Mouse (Mus musculus) heart, embryonic 11.5 days (tissue): ENCODE results near the gene Erbb4. TPM values are rescaled to one million over a fixed set of nuclear protein-coding genes. Genes with fewer than 3 reads are reported as not detected.

ENCODE experiments used
- ATAC-seq: fragments of 200-750 bp; cut with Nextera tagmentation; replicated peaks from 2 replicates; pipeline ENCODE4 v1.8.0; 2017; ENCODE audit warnings: moderate library complexity; ENCODE audit not compliant: insufficient number of reproducible peaks, low FRiP score, low TSS enrichment
- H3K27ac ChIP-seq: fragments of 300-500 bp; sonication (generic); 2 replicates; pipeline ENCODE4 v1.5.1; 2014; ENCODE audit warnings: mild to moderate bottlenecking, low read depth, low read length
- H3K27me3 ChIP-seq: fragments of 300-500 bp; sonication (generic); 2 replicates; pipeline ENCODE4 v1.6.1; 2014; ENCODE audit warnings: mild to moderate bottlenecking, low read length, mixed read lengths; ENCODE audit not compliant: control insufficient read depth, insufficient read depth
- H3K36me3 ChIP-seq: fragments of 300-500 bp; sonication (generic); 2 replicates; pipeline ENCODE4 v1.6.1; 2014; ENCODE audit warnings: mild to moderate bottlenecking, low read length, moderate library complexity, mixed read lengths; ENCODE audit not compliant: control insufficient read depth, insufficient read depth
- H3K4me1 ChIP-seq: fragments of 300-500 bp; sonication (generic); 2 replicates; pipeline ENCODE4 v1.6.1; 2014; ENCODE audit warnings: low read length; ENCODE audit not compliant: control insufficient read depth, insufficient read depth
- H3K4me2 ChIP-seq: fragments of 300-500 bp; sonication (generic); 2 replicates; pipeline ENCODE4 v1.6.1; 2014; ENCODE audit warnings: mild to moderate bottlenecking, moderate library complexity
- H3K4me3 ChIP-seq: fragments of 300-500 bp; sonication (generic); 2 replicates; pipeline ENCODE4 v1.5.1; 2014; ENCODE audit warnings: low read depth, low read length
- H3K9ac ChIP-seq: fragments of 300-500 bp; sonication (generic); 2 replicates; pipeline ENCODE4 v1.6.1; 2014; ENCODE audit warnings: mild to moderate bottlenecking, low read depth, low read length, moderate library complexity
- H3K9me3 ChIP-seq: fragments of 300-500 bp; sonication (generic); replicated peaks from 2 replicates; pipeline ENCODE4 v1.6.1; 2016; ENCODE audit warnings: low read length; ENCODE audit not compliant: control insufficient read depth
- WGBS: fragments of 180-500 bp; shearing (Covaris S2); extraction: QIAGEN DNeasy Blood & Tissue Kit; methylation state at CpG from one replicate; pipeline ENCODE4 v1.1.7; 2014; ENCODE audit not compliant: insufficient replicate concordance; 5-methylcytosine and 5-hydroxymethylcytosine counted together
- polyA plus RNA-seq: library from polyadenylated mRNA; unstranded; fragments of >200 nt; fragmentation: Nextera tagmentation; extraction: Ambion mirVana; gene quantifications from 2 replicates; pipeline ENCODE4 v1.2.1, GENCODE M21; 2014

Erbb4 gene
- polyA plus RNA-seq, 1 experiment from 2014 or later, result 14.8 TPM

DNA sequence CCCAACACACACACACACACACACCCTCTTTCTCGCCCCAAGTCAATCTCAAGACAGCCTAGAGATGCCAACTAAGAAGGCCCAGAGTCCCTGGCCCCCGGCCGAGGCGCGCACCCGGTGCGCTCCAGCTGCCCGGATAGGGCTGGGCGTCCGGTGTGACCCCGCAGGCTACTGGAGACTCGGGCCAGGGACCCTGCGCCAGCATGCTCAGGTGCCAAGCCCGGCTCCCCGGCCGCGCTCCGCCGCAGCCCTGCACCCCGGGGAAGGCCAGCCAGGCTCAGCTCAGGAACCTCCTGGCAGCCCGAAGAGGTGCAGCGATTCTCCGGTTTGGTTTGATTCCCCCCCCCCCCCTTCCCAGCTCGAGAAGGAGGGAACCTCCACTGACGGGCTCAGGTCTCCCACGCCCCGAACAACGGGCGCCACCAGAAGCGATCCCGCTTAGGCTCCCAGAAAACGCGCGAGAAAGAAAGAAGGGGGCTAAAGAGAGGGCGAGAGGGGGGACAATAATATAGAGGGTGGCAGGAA lies 860 bp downstream of the Erbb4 start:
- H3K36me3 ChIP-seq, result no peaks in the 10 kb centered on the region
- ATAC-seq, result peak; percentile 50
- H3K27me3 ChIP-seq, result no peaks in the 10 kb centered on the region
- H3K4me2 ChIP-seq, result peak overlapping the region; percentile 73
- H3K9ac ChIP-seq, result peak overlapping the region; percentile 90
- peak overlapping the region; percentile 97 for H3K27ac ChIP-seq
- H3K4me3 ChIP-seq, result peak overlapping the region; percentile 86
- H3K4me1 ChIP-seq, result peaks cover 2% of the 10 kb centered on the region; the same call in 1 of the 2 replicates
- H3K9me3 ChIP-seq, result no peaks in the 10 kb centered on the region
- WGBS, result 1% methylated on average over 35 of the region's 35 CpGs

DNA sequence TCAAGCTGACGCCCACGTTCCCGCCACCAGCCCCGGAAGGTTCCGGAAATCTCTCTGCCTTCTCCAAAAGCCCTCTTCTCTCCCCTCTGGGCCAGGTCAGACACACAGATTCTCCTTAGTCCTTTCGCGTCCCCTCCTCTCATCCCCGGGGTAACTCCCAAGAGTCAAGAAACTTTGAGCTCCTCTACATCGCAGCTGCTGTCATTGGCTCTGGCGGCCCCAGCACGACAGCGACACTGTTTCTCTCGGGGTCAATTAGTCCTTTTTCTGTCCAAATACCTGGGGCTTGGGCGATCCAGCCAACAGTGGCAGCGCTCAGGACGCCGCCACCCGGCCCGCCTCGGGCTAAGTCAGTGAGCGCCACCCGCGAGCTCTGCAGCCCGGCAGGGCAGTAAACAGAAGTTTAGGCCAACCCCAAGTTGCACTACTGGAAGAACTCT lies 1.5 kb downstream of the Erbb4 start:
- 0 out of 2 replicates have a peak, but pooled peaks have one; percentile 16 for ATAC-seq
- peak overlapping the region; percentile 73 for H3K4me2 ChIP-seq
- no peaks in the 10 kb centered on the region for H3K9me3 ChIP-seq
- under 1% methylated on average over 24 of the region's 24 CpGs for WGBS
- H3K4me1 ChIP-seq, result peaks cover 2% of the 10 kb centered on the region; the same call in 1 of the 2 replicates
- H3K36me3 ChIP-seq, result no peaks in the 10 kb centered on the region
- peak overlapping the region; percentile 86 for H3K4me3 ChIP-seq
- H3K9ac ChIP-seq, result peak overlapping the region; percentile 90
- no peaks in the 10 kb centered on the region for H3K27me3 ChIP-seq
- peak overlapping the region; percentile 97 for H3K27ac ChIP-seq

DNA sequence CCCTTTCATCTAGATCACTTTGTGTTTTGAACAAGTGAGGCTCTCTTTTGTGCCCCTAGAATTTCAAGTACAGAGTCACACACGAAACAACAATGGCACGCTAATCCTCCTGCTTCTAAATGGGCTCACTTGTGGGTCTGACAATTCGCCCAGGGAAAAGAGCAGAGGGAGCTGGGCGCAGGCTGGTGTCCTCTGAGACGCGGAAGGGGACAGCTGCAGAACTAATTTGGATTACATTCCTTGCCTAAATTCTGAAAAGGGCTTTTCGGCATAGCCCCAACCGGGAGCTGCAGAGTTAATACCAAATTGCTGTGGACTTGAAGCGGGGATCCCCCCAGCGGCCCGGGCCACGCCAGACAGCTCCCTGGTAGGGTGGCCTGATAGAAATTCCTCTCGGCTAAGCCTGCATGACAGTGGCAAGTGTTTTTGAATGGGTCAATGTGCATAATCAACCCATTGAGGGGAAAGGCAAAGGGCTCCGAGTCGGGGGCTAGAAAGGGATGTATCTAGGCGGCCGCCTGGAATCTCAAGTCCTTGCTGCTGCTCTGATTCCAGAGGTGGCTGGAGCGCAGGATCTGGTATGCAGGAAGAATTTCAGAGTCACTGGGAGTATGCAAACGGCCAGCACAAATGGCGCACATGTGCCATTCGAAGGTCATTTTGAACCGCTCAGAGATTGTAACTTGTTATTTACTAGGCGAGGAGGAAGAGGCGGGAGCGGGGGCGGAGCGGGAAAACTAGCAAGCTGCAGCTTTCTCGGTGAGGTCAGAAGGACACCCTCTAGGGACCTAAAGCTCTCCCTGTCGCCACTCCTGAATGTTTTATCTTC lies 2.2 kb downstream of the Erbb4 start:
- Histone ChIP-seq H3K4me2 (peak overlapping the region; percentile 73), H3K9ac (peak overlapping the region; percentile 90), H3K27me3 (no peaks in the 10 kb centered on the region), H3K4me1 (peaks cover 2% of the 10 kb centered on the region; the same call in 1 of the 2 replicates), H3K9me3 (no peaks in the 10 kb centered on the region), H3K27ac (peak overlapping the region; percentile 97), H3K4me3 (peak overlapping the region; percentile 86), H3K36me3 (no peaks in the 10 kb centered on the region)
- peak; percentile 47 for ATAC-seq
- WGBS, result under 1% methylated on average over 29 of the region's 29 CpGs

DNA sequence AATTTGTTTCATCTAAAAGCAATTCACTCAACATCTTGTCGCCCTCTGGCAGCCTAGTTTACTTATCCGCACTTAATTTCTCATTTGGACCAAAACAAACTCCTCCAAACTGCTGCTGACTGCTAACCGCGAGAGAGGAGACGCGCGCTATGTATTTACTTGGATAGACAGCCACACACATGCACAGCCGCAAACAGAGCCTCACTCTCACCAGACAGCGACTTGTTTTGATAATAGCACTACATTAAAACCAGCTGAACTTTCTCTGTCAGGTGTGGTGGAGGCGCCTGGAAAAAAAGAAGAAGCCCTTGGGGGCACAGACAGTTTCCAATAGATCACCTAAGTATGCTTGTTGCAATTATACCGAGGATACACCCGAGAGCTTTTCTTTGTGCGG lies 2.8 kb downstream of the Erbb4 start:
- no peaks in the 10 kb centered on the region for H3K27me3 ChIP-seq
- peak overlapping the region; percentile 90 for H3K9ac ChIP-seq
- H3K27ac ChIP-seq, result peak overlapping the region; percentile 97
- peaks cover 2% of the 10 kb centered on the region; the same call in 1 of the 2 replicates for H3K4me1 ChIP-seq
- peak overlapping the region; percentile 73 for H3K4me2 ChIP-seq
- H3K36me3 ChIP-seq, result no peaks in the 10 kb centered on the region
- WGBS, result 2% methylated on average over 13 of the region's 13 CpGs
- no peaks in the 10 kb centered on the region for H3K9me3 ChIP-seq
- no peak for ATAC-seq
- peak overlapping the region; percentile 86 for H3K4me3 ChIP-seq

DNA sequence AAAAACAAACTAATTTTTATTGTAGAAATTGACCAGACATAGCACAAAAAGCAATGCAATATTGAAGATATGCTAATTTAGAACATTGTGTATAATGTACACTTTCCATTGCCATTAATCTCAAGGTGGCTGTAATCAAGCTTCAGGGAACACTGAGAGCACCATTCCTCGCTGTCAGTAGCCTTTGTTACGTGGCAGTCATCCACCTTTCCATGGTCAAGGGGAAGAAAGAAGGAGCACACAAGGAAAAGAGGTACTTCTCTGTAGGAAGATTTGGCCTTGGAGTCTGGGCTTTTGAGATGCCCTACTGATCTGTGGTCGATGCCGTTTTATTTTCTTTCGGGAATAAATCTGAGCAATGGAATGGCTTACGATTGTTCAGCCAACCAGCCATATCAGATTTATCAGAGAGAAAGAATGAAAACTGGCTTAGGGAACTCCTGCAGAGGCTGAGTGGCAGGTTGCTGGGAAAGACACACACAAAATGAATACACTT lies 4.6 kb downstream of the Erbb4 start:
- Histone ChIP-seq H3K27ac (no peak overlapping the region), H3K4me1 (peaks cover 2% of the 10 kb centered on the region; the same call in 1 of the 2 replicates), H3K27me3 (no peaks in the 10 kb centered on the region), H3K9me3 (no peaks in the 10 kb centered on the region), H3K9ac (0 out of 2 replicates have a peak overlapping the region, but pooled peaks have one; percentile 3), H3K36me3 (no peaks in the 10 kb centered on the region), H3K4me2 (peak overlapping the region; percentile 37), H3K4me3 (no peak overlapping the region)
- WGBS, result 56% methylated on average over 6 of the region's 6 CpGs
- ATAC-seq, result no peak

DNA sequence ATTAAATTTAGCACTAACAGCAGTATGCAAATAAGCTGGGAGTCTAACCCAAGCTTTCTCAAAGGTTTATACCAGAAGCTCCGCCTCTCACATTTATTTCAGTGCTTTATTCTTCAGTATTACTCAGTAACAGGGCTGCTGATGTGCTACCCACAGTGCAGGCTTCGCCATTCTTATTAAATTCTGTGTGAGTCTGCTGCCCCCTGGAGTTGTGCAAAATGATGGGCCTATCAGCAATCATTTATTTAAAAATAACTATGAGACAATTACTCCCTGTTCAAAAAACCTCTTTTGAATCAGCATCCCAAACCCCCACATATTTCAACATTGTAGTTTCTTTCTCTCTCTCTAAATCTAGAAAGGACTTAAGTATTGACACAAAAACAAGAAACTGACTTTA lies 6.2 kb downstream of the Erbb4 start:
- no peak overlapping the region for H3K9ac ChIP-seq
- H3K27me3 ChIP-seq, result no peaks in the 10 kb centered on the region
- H3K9me3 ChIP-seq, result no peaks in the 10 kb centered on the region
- no peak for ATAC-seq
- H3K4me3 ChIP-seq, result no peak overlapping the region
- no peak overlapping the region for H3K4me2 ChIP-seq
- peaks cover 2% of the 10 kb centered on the region; the same call in 1 of the 2 replicates for H3K4me1 ChIP-seq
- no peak overlapping the region for H3K27ac ChIP-seq
- 82% methylated on average over 2 of the region's 2 CpGs for WGBS
- no peaks in the 10 kb centered on the region for H3K36me3 ChIP-seq

DNA sequence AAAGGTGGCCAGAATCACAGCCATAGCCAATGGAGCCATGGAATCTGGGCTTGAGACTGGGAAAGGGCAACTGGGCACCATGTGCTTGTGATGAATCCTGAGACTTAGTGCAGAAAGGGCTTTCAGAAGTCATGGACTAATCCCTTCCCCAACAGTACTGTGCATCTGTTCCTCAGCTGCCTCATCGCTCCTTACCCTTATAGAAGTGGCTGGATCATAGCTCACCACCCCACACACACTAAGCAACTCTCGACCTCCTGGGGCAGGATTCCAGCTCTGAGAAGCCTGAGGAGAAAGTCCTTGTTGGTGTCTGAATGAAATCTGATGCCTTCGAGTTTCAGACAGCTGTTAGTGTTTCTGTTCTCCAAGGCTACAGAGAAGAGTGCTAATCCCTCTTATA lies 14.8 kb downstream of the Erbb4 start:
- 39% methylated on average over 3 of the region's 3 CpGs for WGBS
- H3K4me2 ChIP-seq, result no peak overlapping the region
- H3K9ac ChIP-seq, result no peak overlapping the region
- no peak for ATAC-seq
- no peak overlapping the region for H3K27ac ChIP-seq
- H3K4me1 ChIP-seq, result 0 out of 2 replicates have a peak, but pooled peaks cover 3% of the 10 kb centered on the region
- H3K36me3 ChIP-seq, result no peaks in the 10 kb centered on the region
- H3K4me3 ChIP-seq, result no peak overlapping the region
- H3K27me3 ChIP-seq, result no peaks in the 10 kb centered on the region
- H3K9me3 ChIP-seq, result no peaks in the 10 kb centered on the region

DNA sequence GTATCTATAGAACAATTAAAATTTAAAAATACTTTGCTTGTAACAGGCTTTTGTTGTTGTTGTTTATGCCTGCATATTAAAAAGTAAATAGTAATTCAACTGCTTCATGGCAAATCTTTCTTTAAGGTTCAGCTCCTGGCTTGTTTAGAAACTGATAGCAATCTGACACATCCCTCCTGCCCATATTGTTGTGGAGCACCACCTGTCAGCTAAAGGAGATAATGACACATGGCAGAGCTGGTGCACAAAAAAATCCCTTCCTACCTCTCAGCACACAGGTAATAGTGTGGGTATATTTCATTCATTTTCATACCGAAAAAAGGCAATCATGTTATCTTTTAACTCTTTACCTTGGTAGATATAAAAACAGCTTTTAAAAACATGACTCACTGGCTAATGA lies 18.5 kb downstream of the Erbb4 start:
- no peak for ATAC-seq
- WGBS, result 67% methylated on average over 1 of the region's 1 CpGs
- no peak overlapping the region for H3K4me2 ChIP-seq
- H3K36me3 ChIP-seq, result no peaks in the 10 kb centered on the region
- H3K9ac ChIP-seq, result no peak overlapping the region
- no peak overlapping the region for H3K4me3 ChIP-seq
- H3K9me3 ChIP-seq, result no peaks in the 10 kb centered on the region
- no peak overlapping the region for H3K27ac ChIP-seq
- peaks cover 11% of the 10 kb centered on the region; the same call in 1 of the 2 replicates for H3K4me1 ChIP-seq
- no peaks in the 10 kb centered on the region for H3K27me3 ChIP-seq
